Mouse (Mus musculus) brain, embryonic 14.5 days (tissue): ENCODE results near the gene Snrnp25. TPM values are rescaled to one million over a fixed set of nuclear protein-coding genes. Genes with fewer than 3 reads are reported as not detected.

ENCODE experiments used
- DNase-seq: peaks from one replicate; pipeline ENCODE4 v3.0.0-alpha.2; 2011; ENCODE audit warnings: low read depth
- CTCF ChIP-seq: fragments of 200-500 bp; IDR thresholded peaks from 2 replicates; pipeline ENCODE4 v1.5.1; 2012; ENCODE audit warnings: inconsistent platforms, mild to moderate bottlenecking, moderate library complexity, borderline replicate concordance; ENCODE audit not compliant: insufficient read depth, insufficient read length; ENCODE audit errors: extremely low read depth
- POLR2A ChIP-seq: fragments of 200-500 bp; IDR thresholded peaks from 2 replicates; pipeline ENCODE4 v1.6.1; 2012; ENCODE audit warnings: mild to moderate bottlenecking, inconsistent platforms, borderline replicate concordance; ENCODE audit not compliant: poor library complexity, insufficient read depth, insufficient read length, severe bottlenecking; ENCODE audit errors: extremely low read depth
- polyA plus RNA-seq: library from polyadenylated mRNA; depleted of rRNA; stranded (reverse); fragments of >200 nt; gene quantifications from 2 replicates; pipeline ENCODE4 v1.2.3, GENCODE M21; 2012

Gene Snrnp25
- polyA plus RNA-seq, 1 experiment: 38.8 TPM

GRCm38 (mm10) chr11:32181973-32182868 lies 23.0 kb upstream of the Snrnp25 start:
- peak; percentile 89 for DNase-seq
- TF ChIP-seq POLR2A (no peak), CTCF (peak; percentile 96)

GRCm38 (mm10) chr11:32184469-32184868 lies 20.7 kb upstream of the Snrnp25 start:
- no peak for DNase-seq
- TF ChIP-seq CTCF (no peak), POLR2A (no peak)

- TF ChIP-seq CTCF: no peak
- no peak for TF ChIP-seq POLR2A
- DNase-seq: no peak
Measured at GRCm38 (mm10) chr11:32186031-32186430, 19.2 kb upstream of the Snrnp25 start.

- DNase-seq: no peak
- TF ChIP-seq CTCF: 0 out of 2 replicates have a peak, but pooled peaks have one; percentile 3
- TF ChIP-seq POLR2A: no peak
Measured at GRCm38 (mm10) chr11:32187256-32187655, 18.0 kb upstream of the Snrnp25 start.

GRCm38 (mm10) chr11:32188881-32189280 lies 16.3 kb upstream of the Snrnp25 start:
- no peak for TF ChIP-seq CTCF
- no peak for TF ChIP-seq POLR2A
- no peak for DNase-seq

GRCm38 (mm10) chr11:32189434-32189833 lies 15.8 kb upstream of the Snrnp25 start:
- no peak for TF ChIP-seq CTCF
- TF ChIP-seq POLR2A: no peak
- no peak for DNase-seq

GRCm38 (mm10) chr11:32190119-32190518 lies 15.1 kb upstream of the Snrnp25 start:
- TF ChIP-seq POLR2A (no peak), CTCF (no peak)
- no peak for DNase-seq

GRCm38 (mm10) chr11:32190603-32191110 lies 14.6 kb upstream of the Snrnp25 start:
- TF ChIP-seq CTCF (no peak), POLR2A (no peak)

GRCm38 (mm10) chr11:32193156-32193555 lies 12.1 kb upstream of the Snrnp25 start:
- no peak for DNase-seq
- no peak for TF ChIP-seq POLR2A
- TF ChIP-seq CTCF: no peak

More at GRCm38 (mm10) chr11:32190603-32191110, 14.6 kb upstream of the Snrnp25 start:
- DNase-seq: no peak

GRCm38 (mm10) chr11:32194086-32194485 lies 11.1 kb upstream of the Snrnp25 start:
- no peak for DNase-seq
- no peak for TF ChIP-seq POLR2A

- TF ChIP-seq POLR2A: no peak
- TF ChIP-seq CTCF: no peak
- DNase-seq: no peak
Measured at GRCm38 (mm10) chr11:32194626-32195025, 10.6 kb upstream of the Snrnp25 start.

GRCm38 (mm10) chr11:32195867-32196540 lies 9.2 kb upstream of the Snrnp25 start:
- no peak for DNase-seq
- TF ChIP-seq POLR2A (no peak), CTCF (no peak)

- TF ChIP-seq CTCF (no peak), POLR2A (no peak)
- DNase-seq: no peak
Measured at GRCm38 (mm10) chr11:32196727-32197126, 8.5 kb upstream of the Snrnp25 start.
